Mouse (Mus musculus) G1E (cell line): ENCODE measurements around the gene Tfcp2l1. TPM values are rescaled to one million over a fixed set of nuclear protein-coding genes. Genes with fewer than 3 reads are reported as not detected.

Experiments used
- ATAC-seq: 2 replicates; pipeline ENCODE4 v1.8.0; 2016; ENCODE audit warnings: mild to moderate bottlenecking; ENCODE audit not compliant: insufficient number of reproducible peaks, poor library complexity, low FRiP score, severe bottlenecking; ENCODE audit errors: extremely low read depth
- DNase-seq: peaks from one replicate; pipeline ENCODE4 v3.0.0; 2012; ENCODE audit warnings: low spot score
- H3K27me3 ChIP-seq: 2 replicates; pipeline ENCODE4 v1.6.1; 2012; ENCODE audit warnings: mild to moderate bottlenecking, low read length, inconsistent platforms; ENCODE audit not compliant: insufficient read depth
- H3K36me3 ChIP-seq: replicated peaks from 2 replicates; pipeline ENCODE3; 2012; ENCODE audit warnings: mild to moderate bottlenecking, inconsistent platforms
- H3K4me1 ChIP-seq: 2 replicates; pipeline ENCODE4 v1.6.1; 2012; ENCODE audit warnings: low read depth, low read length, inconsistent platforms, mixed read lengths; ENCODE audit not compliant: insufficient read depth
- H3K4me3 ChIP-seq: 2 replicates; pipeline ENCODE4 v1.5.1; 2012; ENCODE audit warnings: low read depth, mild to moderate bottlenecking, inconsistent platforms, low read length, moderate library complexity, mixed read lengths
- H3K9me3 ChIP-seq: replicated peaks from 2 replicates; pipeline ENCODE4 v1.6.1; 2012; ENCODE audit warnings: inconsistent platforms
- CTCF ChIP-seq: IDR thresholded peaks from 2 replicates; pipeline ENCODE4 v1.5.1; 2012; ENCODE audit warnings: low read depth, low read length, inconsistent platforms, mixed read lengths
- GATA1 ChIP-seq: IDR thresholded peaks from 2 replicates; pipeline ENCODE4 v1.6.1; 2012; ENCODE audit warnings: borderline replicate concordance, low read length, inconsistent platforms, mixed read lengths
- GATA2 ChIP-seq: IDR thresholded peaks from 2 replicates; pipeline ENCODE4 v1.6.1; 2012; ENCODE audit warnings: low read depth, low read length, inconsistent platforms, borderline replicate concordance
- POLR2AphosphoS5 ChIP-seq: IDR thresholded peaks from 2 replicates; pipeline ENCODE4 v1.6.1; 2012; ENCODE audit warnings: low read depth, low read length, inconsistent platforms; ENCODE audit not compliant: insufficient replicate concordance
- TAL1 ChIP-seq: conservative IDR thresholded peaks from 2 replicates; pipeline ENCODE4 v1.6.1; 2012; ENCODE audit warnings: low read depth, low read length, inconsistent platforms, mixed read lengths
- polyA plus RNA-seq: library from polyadenylated mRNA; stranded (reverse); fragments of >175 nt; gene quantifications from 2 replicates; pipeline ENCODE4 v1.2.3, GENCODE M21; 2012
- total RNA-seq, 2 experiments: library from RNA; stranded (forward) in 1 of 2; stranded (reverse) in 1 of 2; fragments of 200-1000 nt in 1 of 2; fragments of >200 nt in 1 of 2; fragmentation: Nextera tagmentation in 1 of 2; gene quantifications; 2 replicates each; pipeline ENCODE4 v1.2.3; 2014 to 2017

The Tfcp2l1 gene
- total and polyA plus RNA-seq, 3 experiments = 0.11 TPM; not detected in 2

DNA sequence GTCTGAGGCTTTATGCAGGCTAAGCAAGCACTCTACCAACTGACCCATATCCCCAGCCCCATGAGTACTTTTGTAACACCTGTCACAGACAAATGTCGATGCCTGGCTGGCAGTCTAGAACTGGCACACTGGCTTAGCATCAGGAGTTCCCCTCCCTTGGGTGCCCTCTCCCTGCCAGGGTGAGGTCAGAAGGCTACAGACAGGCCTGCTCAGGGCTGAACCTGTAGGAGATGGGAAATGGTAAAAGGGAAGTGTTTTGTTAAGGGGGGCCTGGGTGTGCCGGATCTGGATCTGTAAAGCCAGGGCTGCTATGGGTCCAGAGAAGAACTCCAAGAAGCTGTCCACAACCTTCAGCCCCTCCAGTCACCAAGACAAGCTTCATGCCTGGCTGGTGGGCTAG, 92.0 kb downstream of the Tfcp2l1 start:
- H3K4me1 ChIP-seq = no peaks in the 10 kb centered on the region

DNA sequence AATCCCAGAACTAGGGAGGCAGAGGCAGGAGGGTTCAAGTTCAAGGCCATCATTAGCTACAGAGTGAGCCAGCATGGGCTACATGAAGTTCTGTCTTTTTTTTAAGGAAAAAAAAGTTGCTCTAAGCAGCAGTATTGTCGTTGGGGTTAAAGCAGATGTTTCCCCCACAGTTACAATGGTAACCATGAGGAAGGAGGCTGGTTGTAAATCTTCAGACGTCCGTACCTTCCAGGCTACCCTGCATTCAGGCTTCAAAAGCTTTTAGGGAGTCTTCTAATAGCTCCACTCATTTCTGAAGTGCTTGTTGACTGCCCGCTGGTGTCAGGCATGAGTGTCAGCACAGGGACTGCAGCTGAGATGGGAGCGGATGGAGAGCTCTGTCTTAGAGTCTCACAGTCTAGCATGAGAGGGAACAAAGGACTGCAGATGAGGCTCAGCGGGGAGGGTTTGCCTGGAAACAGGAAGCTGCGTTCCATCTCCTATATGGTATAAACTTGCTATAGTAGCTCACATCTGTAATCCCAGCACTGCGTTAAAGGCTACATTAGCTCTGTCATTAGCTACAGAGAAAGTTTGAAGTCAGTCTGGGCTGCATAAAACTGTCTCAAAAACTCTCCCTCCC, 92.8 kb downstream of the Tfcp2l1 start:
- DNase-seq (no peak), ATAC-seq (no peak)
- Histone ChIP-seq H3K27me3 (no peaks in the 10 kb centered on the region), H3K4me1 (no peaks in the 10 kb centered on the region), H3K9me3 (peaks cover 46% of the 10 kb centered on the region), H3K4me3 (no peak overlapping the region), H3K36me3 (no peaks in the 10 kb centered on the region)
- no peak for TF ChIP-seq GATA2
- TF ChIP-seq CTCF = no peak
- TF ChIP-seq POLR2AphosphoS5 = no peak
- TF ChIP-seq TAL1 = no peak
- no peak for TF ChIP-seq GATA1

More for the DNA sequence above, 92.0 kb downstream of the Tfcp2l1 start:
- no peak for TF ChIP-seq GATA2
- TF ChIP-seq TAL1 = no peak
- TF ChIP-seq GATA1 = no peak
- ATAC-seq (no peak), DNase-seq (no peak)
- Histone ChIP-seq H3K27me3 (no peaks in the 10 kb centered on the region), H3K9me3 (peaks cover 42% of the 10 kb centered on the region), H3K4me3 (no peak overlapping the region), H3K36me3 (no peaks in the 10 kb centered on the region)

DNA sequence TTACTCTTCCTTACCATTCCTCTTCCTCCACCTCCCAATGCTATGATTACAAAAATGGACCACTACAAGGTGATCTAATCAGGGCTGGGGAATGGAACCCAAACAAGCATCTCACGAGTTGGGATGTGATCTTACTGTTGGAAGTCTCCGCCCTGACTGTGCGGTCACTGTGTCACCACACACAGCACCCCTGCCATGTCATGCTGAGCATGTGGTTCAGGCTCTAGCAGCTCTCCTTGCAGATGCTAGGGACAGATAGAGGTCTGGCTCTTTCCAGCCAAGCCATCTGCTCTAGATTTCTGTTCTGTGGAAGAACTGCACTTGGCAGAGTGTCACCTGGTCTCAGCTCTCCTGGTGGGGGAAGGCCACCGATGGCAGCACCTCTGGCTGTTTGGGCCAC, 99.3 kb downstream of the Tfcp2l1 start:
- no peak for TF ChIP-seq TAL1
- no peak for TF ChIP-seq POLR2AphosphoS5
- no peak for TF ChIP-seq CTCF
- no peak for TF ChIP-seq GATA1
- TF ChIP-seq GATA2 = no peak
- Histone ChIP-seq H3K4me1 (no peaks in the 10 kb centered on the region), H3K36me3 (no peaks in the 10 kb centered on the region), H3K27me3 (no peaks in the 10 kb centered on the region), H3K9me3 (peaks cover 74% of the 10 kb centered on the region), H3K4me3 (no peak overlapping the region)
- DNase-seq (no peak), ATAC-seq (no peak)

DNA sequence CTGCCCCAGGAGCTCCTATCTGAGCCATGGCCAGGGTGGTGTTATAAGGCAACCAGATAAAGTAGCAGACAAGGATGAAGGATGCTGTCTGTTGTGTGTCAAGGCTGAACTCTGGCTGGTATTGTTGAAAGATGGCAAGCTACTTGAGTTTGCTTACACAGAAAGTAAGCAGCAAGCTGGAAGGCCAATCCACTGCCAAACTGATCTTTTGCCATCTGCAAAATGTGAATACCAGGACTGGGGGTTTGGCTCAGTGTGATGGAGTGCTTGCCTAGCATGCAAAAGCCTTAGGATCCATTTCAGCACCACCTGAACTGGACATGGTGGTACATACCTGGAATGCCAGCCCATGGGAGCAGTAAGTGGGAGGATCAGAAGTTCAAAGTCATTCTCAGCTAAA, 101.1 kb downstream of the Tfcp2l1 start:
- TF ChIP-seq CTCF (no peak), POLR2AphosphoS5 (no peak), TAL1 (no peak), GATA2 (no peak), GATA1 (no peak)
- no peaks in the 10 kb centered on the region for H3K4me1 ChIP-seq
- H3K9me3 ChIP-seq = peaks cover 72% of the 10 kb centered on the region
- no peaks in the 10 kb centered on the region for H3K27me3 ChIP-seq
- H3K4me3 ChIP-seq = no peak overlapping the region
- ATAC-seq (no peak), DNase-seq (no peak)
- no peaks in the 10 kb centered on the region for H3K36me3 ChIP-seq

Other genes starting within 250 kb of the Tfcp2l1 start
- gene Clasp1, start 238.9 kb upstream of the Tfcp2l1 start, total RNA-seq (2014; fragmentation: Nextera tagmentation) = 84.6 and 86.9 TPM in 2 replicates
- 45.9 and 51.2 TPM in 2 replicates for gene Clasp1, start 238.9 kb upstream of the Tfcp2l1 start, total RNA-seq (2017)
- gene Clasp1, start 238.9 kb upstream of the Tfcp2l1 start, polyA plus RNA-seq = 37.9 and 39.6 TPM in 2 replicates